Mouse (Mus musculus) liver, embryonic 13.5 days (tissue): ENCODE results near the gene Cdh8. TPM values are rescaled to one million over a fixed set of nuclear protein-coding genes. Genes with fewer than 3 reads are reported as not detected.

Experiments
- ATAC-seq: fragments of 200-750 bp; cut with Nextera tagmentation; 2 replicates; pipeline ENCODE4 v1.8.0; 2017; ENCODE audit warnings: low read depth, mild to moderate bottlenecking, moderate number of reproducible peaks, moderate library complexity
- DNase-seq: peaks from one replicate; pipeline ENCODE4 v3.0.0; 2022
- H3K27ac ChIP-seq: fragments of 300-500 bp; sonication (generic); 2 replicates; pipeline ENCODE4 v1.5.1; 2015; ENCODE audit warnings: moderate library complexity, mild to moderate bottlenecking, inconsistent platforms
- H3K27me3 ChIP-seq: fragments of 300-500 bp; sonication (generic); 2 replicates; pipeline ENCODE4 v1.6.1; 2015; ENCODE audit warnings: mild to moderate bottlenecking, inconsistent platforms
- H3K36me3 ChIP-seq: fragments of 300-500 bp; sonication (generic); 2 replicates; pipeline ENCODE4 v1.6.1; 2015; ENCODE audit warnings: mild to moderate bottlenecking, inconsistent platforms
- H3K4me1 ChIP-seq: fragments of 300-500 bp; sonication (generic); replicated peaks from 2 replicates; pipeline ENCODE4 v1.6.1; 2015; ENCODE audit warnings: inconsistent platforms
- H3K4me2 ChIP-seq: fragments of 300-500 bp; sonication (generic); 2 replicates; pipeline ENCODE4 v1.6.1; 2015; ENCODE audit warnings: inconsistent platforms, mild to moderate bottlenecking, moderate library complexity
- H3K4me3 ChIP-seq: fragments of 300-500 bp; sonication (generic); replicated peaks from 2 replicates; pipeline ENCODE4 v1.5.1; 2015; ENCODE audit warnings: mild to moderate bottlenecking, inconsistent platforms
- H3K9ac ChIP-seq: fragments of 300-500 bp; sonication (generic); 2 replicates; pipeline ENCODE4 v1.6.1; 2015; ENCODE audit warnings: mild to moderate bottlenecking, inconsistent platforms
- H3K9me3 ChIP-seq: fragments of 300-500 bp; sonication (generic); replicated peaks from 2 replicates; pipeline ENCODE4 v1.6.1; 2016; ENCODE audit warnings: inconsistent platforms
- WGBS: fragments of 180-500 bp; shearing (Covaris S2); methylation state at CpG from one replicate; pipeline ENCODE4 v1.1.7; 2015; ENCODE audit not compliant: insufficient replicate concordance; 5-methylcytosine and 5-hydroxymethylcytosine counted together
- polyA plus RNA-seq: library from polyadenylated mRNA; unstranded; fragments of >200 nt; fragmentation: Nextera tagmentation; extraction: Ambion mirVana; gene quantifications from 2 replicates; pipeline ENCODE4 v1.2.1, GENCODE M21; 2015

The Cdh8 gene
- polyA plus RNA-seq, 1 experiment from 2014 or later: 0.14 TPM

DNA sequence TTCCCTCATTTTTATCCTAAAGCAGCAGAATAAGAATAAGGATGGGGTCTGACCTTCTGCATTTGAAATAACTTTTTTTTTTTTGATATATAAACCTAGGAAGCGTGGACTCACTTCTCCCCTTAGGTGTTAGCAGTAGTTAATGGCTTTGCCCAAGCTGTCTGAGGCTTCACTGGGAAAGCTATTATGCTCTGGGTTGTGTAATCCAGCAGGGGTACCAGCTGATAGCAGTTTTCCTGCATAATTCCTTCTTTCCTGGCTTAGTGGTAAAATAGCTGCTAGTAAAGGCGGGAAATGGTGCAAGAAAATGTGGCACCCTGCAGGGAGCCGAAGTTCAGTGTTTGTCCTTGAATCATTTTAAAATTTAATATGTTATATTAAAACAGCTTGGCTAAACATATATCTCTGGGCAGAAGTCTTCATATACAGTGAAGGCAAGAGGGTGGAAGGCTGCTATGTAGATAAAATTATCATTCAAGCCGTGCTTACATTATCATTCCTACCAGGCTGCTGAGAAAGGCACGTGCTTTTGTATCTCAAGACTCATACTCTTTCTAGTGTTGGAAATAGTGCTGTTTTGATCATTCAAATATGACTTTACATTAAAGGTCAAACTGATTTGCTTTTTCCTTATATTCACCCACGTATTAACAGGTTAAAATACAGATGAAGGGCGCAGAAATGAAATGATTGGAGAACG, 367.5 kb downstream of the Cdh8 start:
- no peak for ATAC-seq
- H3K4me2 ChIP-seq: no peak overlapping the region
- WGBS: 59% methylated on average over 8 of the region's 8 CpGs
- H3K27ac ChIP-seq: no peak overlapping the region
- no peak overlapping the region for H3K4me3 ChIP-seq
- H3K27me3 ChIP-seq: no peaks in the 10 kb centered on the region
- DNase-seq: no peak
- H3K9ac ChIP-seq: no peak overlapping the region
- H3K4me1 ChIP-seq: no peaks in the 10 kb centered on the region
- no peaks in the 10 kb centered on the region for H3K36me3 ChIP-seq
- no peaks in the 10 kb centered on the region for H3K9me3 ChIP-seq

DNA sequence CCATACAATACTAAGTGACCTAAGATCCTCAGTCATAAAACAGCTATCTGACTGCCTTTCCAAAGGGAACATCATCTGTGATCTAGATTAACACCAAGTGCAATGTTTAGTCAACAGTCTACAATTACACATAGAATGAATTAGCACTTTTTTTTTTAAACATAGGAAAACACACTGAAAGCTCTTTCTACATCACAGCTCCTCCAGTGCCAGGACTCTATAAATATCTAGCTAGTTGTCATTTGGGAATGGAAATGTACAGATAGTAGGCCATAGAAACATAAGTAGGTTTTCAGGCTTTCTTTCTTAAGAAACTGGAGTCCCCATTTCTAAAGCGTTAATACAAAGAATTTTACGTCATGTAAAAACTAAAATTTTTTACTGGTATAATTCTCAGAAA, 375.8 kb downstream of the Cdh8 start:
- no peak overlapping the region for H3K27ac ChIP-seq
- no peak overlapping the region for H3K4me3 ChIP-seq
- no peak for DNase-seq
- WGBS: 91% methylated on average over 2 of the region's 2 CpGs
- no peaks in the 10 kb centered on the region for H3K36me3 ChIP-seq
- H3K9ac ChIP-seq: no peak overlapping the region
- ATAC-seq: no peak
- H3K27me3 ChIP-seq: no peaks in the 10 kb centered on the region
- no peak overlapping the region for H3K4me2 ChIP-seq
- no peaks in the 10 kb centered on the region for H3K4me1 ChIP-seq
- H3K9me3 ChIP-seq: no peaks in the 10 kb centered on the region

DNA sequence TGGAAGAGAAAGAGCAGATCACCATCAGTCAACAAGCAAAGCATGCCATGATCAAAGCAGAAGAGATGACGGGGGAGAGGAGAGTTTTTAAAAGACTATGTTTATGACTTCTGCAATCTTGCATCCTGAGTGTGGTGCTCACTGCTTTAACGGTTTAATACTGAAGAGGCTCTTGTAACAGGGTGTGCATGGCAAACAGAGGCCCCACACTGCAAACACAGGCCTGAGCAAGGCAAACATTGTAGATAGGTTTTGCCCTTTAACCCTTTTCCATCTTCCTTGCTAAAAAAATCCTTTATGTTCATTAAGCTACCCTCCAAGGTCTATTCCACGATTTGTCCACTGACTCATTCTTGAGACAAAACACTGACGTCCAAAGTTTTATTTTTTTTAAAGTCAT, 385.2 kb downstream of the Cdh8 start:
- no peaks in the 10 kb centered on the region for H3K9me3 ChIP-seq
- WGBS: 45% methylated on average over 4 of the region's 4 CpGs
- ATAC-seq (no peak; the same call in 1 of the 2 replicates), DNase-seq (no peak)
- no peaks in the 10 kb centered on the region for H3K27me3 ChIP-seq
- H3K4me1 ChIP-seq: no peaks in the 10 kb centered on the region
- no peak overlapping the region for H3K27ac ChIP-seq
- no peak overlapping the region for H3K4me3 ChIP-seq
- no peak overlapping the region for H3K4me2 ChIP-seq
- no peaks in the 10 kb centered on the region for H3K36me3 ChIP-seq
- no peak overlapping the region for H3K9ac ChIP-seq
